Mouse (Mus musculus) lung, embryonic 16.5 days (tissue): ENCODE data around the gene Rbm45. TPM values are rescaled to one million over a fixed set of nuclear protein-coding genes. Genes with fewer than 3 reads are reported as not detected.
A peak's percentile ranks its signal among the peaks of the same experiment; 100 is the strongest.

ENCODE experiments used
- ATAC-seq: fragments of 200-750 bp; cut with Nextera tagmentation; 2 replicates; pipeline ENCODE4 v1.8.0; 2017; ENCODE audit warnings: low read depth, mild to moderate bottlenecking, moderate library complexity
- H3K27ac ChIP-seq: fragments of 300-500 bp; sonication (generic); 2 replicates; pipeline ENCODE4 v1.5.1; 2014; ENCODE audit warnings: mild to moderate bottlenecking, control low read depth, low read length
- H3K27me3 ChIP-seq: fragments of 300-500 bp; sonication (generic); 2 replicates; pipeline ENCODE4 v1.6.1; 2014; ENCODE audit warnings: low read depth, low read length, mixed read lengths; ENCODE audit not compliant: control insufficient read depth, insufficient read depth
- H3K36me3 ChIP-seq: fragments of 300-500 bp; sonication (generic); 2 replicates; pipeline ENCODE4 v1.6.1; 2014; ENCODE audit warnings: low read length; ENCODE audit not compliant: control insufficient read depth, insufficient read depth
- H3K4me1 ChIP-seq: fragments of 300-500 bp; sonication (generic); replicated peaks from 2 replicates; pipeline ENCODE4 v1.6.1; 2014; ENCODE audit warnings: low read length, mixed read lengths; ENCODE audit not compliant: control insufficient read depth, insufficient read depth
- H3K4me2 ChIP-seq: fragments of 300-500 bp; sonication (generic); 2 replicates; pipeline ENCODE4 v1.6.1; 2014; ENCODE audit warnings: low read depth, low read length, control low read depth
- H3K4me3 ChIP-seq: fragments of 300-500 bp; sonication (generic); 2 replicates; pipeline ENCODE4 v1.5.1; 2014; ENCODE audit warnings: mild to moderate bottlenecking, low read length, control low read depth
- H3K9ac ChIP-seq: fragments of 300-500 bp; sonication (generic); 2 replicates; pipeline ENCODE4 v1.6.1; 2014; ENCODE audit warnings: low read length, control low read depth
- H3K9me3 ChIP-seq: fragments of 300-500 bp; sonication (generic); 2 replicates; pipeline ENCODE4 v1.6.1; 2016; ENCODE audit warnings: low read length; ENCODE audit not compliant: control insufficient read depth
- WGBS: fragments of 180-500 bp; shearing (Covaris S2); extraction: QIAGEN DNeasy Blood & Tissue Kit; methylation state at CpG from one replicate; pipeline ENCODE4 v1.1.7; 2014; 5-methylcytosine and 5-hydroxymethylcytosine counted together
- polyA plus RNA-seq: library from polyadenylated mRNA; unstranded; fragments of >200 nt; fragmentation: Nextera tagmentation; extraction: Ambion mirVana; gene quantifications from 2 replicates; pipeline ENCODE4 v1.2.1, GENCODE M21; 2015

Rbm45 gene
- polyA plus RNA-seq, 1 experiment from 2014 or later: 18.8 TPM

GRCm38 (mm10) chr2:76338215-76339156 is 31.3 kb upstream of the Rbm45 start, which contains the start of gene Pde11a:
Pde11a (minus strand) TSS chr2:76338774.
- Histone ChIP-seq H3K9me3 (no peaks in the 10 kb centered on the region), H3K27ac (no peak within 1 kb of the TSS), H3K4me2 (peak within 1 kb of the TSS; percentile 95), H3K9ac (peak within 1 kb of the TSS; percentile 62), H3K27me3 (peaks cover 5% of the 10 kb centered on the region; the same call in 1 of the 2 replicates), H3K36me3 (no peaks in the 10 kb centered on the region), H3K4me3 (peak within 1 kb of the TSS; percentile 53), H3K4me1 (no peaks in the 10 kb centered on the region)
- 16% methylated on average over 40 of the region's 41 CpGs for WGBS
- ATAC-seq: peak; percentile 60

GRCm38 (mm10) chr2:76342146-76342545 is 27.6 kb upstream of the Rbm45 start:
- ATAC-seq: no peak
- peaks cover 5% of the 10 kb centered on the region; the same call in 1 of the 2 replicates for H3K27me3 ChIP-seq

DNA sequence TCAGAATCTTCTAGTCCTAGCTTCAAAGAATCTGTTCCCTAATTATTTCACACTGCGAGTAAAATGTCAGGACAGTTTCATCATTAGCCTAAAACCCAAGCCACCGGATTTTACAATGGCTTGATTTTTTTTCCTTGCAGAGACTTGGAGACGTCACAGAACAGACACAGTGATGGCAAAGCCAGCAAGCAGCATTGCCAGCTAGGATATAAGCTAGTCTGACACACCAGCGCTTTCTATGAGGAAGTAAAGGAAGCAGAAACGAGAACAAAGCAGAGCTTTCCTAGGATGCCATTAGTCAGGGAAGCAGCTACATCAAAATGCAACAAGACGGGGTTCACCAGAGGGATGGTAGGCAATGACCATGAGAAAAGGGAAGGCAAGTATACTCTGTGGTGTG is 21.9 kb upstream of the Rbm45 start:
- H3K4me3 ChIP-seq: no peak overlapping the region
- no peak for ATAC-seq
- no peak overlapping the region for H3K4me2 ChIP-seq
- H3K9me3 ChIP-seq: no peaks in the 10 kb centered on the region
- H3K27ac ChIP-seq: no peak overlapping the region
- H3K4me1 ChIP-seq: no peaks in the 10 kb centered on the region
- no peaks in the 10 kb centered on the region for H3K36me3 ChIP-seq
- H3K9ac ChIP-seq: no peak overlapping the region
- 75% methylated on average over 6 of the region's 6 CpGs for WGBS
- no peaks in the 10 kb centered on the region for H3K27me3 ChIP-seq

More at GRCm38 (mm10) chr2:76342146-76342545, 27.6 kb upstream of the Rbm45 start:
- no peak overlapping the region for H3K4me2 ChIP-seq
- no peaks in the 10 kb centered on the region for H3K36me3 ChIP-seq
- H3K4me3 ChIP-seq: no peak overlapping the region
- no peak overlapping the region for H3K9ac ChIP-seq
- 82% methylated on average over 9 of the region's 9 CpGs for WGBS
- H3K9me3 ChIP-seq: no peaks in the 10 kb centered on the region
- no peaks in the 10 kb centered on the region for H3K4me1 ChIP-seq
- H3K27ac ChIP-seq: no peak overlapping the region

DNA sequence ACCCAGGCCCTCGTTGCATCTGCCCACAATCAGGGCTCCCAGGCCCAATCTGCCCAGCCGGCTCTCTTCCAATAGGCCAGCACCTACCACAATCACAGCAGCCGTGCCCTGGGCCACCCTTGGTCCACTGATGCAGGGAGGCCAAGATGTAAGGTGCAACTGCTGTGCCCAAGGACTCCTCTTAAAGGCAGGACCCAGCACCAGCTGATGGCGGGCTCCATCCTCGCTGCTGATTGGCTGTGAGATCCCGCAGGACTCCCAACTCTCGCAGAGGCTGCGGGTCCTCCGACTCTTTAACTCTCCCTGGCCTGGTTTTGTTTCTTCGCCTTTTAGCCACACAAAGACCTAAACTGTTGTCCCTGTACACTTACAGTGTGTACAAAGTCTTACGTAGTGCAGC is 9.6 kb upstream of the Rbm45 start, which contains the start of gene Cyct:
Gene Cyct (minus strand): TSS at position 225 of the 400 bp plus-strand sequence.
- no peak within 1 kb of the TSS for H3K4me3 ChIP-seq
- ATAC-seq: no peak
- no peak within 1 kb of the TSS for H3K4me2 ChIP-seq
- 85% methylated on average over 11 of the region's 11 CpGs for WGBS
- no peaks in the 10 kb centered on the region for H3K9me3 ChIP-seq
- no peaks in the 10 kb centered on the region for H3K4me1 ChIP-seq
- H3K27me3 ChIP-seq: no peaks in the 10 kb centered on the region
- no peak within 1 kb of the TSS for H3K9ac ChIP-seq
- no peak within 1 kb of the TSS for H3K27ac ChIP-seq
- no peaks in the 10 kb centered on the region for H3K36me3 ChIP-seq

DNA sequence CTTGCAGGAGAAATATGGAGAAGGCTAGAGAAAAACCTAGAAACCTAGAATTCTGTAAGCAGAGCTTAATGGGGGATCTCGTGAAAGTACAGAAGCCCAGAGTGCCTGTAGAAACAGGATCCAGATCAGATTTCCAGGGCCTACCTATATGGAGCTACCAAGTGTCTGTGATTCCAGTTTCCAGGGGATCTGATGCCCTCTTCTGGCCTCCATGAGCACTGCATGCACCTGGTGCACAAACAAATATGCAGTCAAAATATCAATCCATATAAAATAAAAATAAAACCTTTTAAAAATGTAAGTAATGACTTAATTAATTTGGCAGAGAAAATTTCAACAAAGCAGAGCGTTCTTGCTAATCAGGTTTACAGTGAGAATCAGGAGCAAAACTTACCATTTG is 7.7 kb upstream of the Rbm45 start:
- Histone ChIP-seq H3K27ac (no peak overlapping the region), H3K4me1 (no peaks in the 10 kb centered on the region), H3K27me3 (no peaks in the 10 kb centered on the region), H3K9ac (no peak overlapping the region), H3K4me3 (no peak overlapping the region), H3K9me3 (no peaks in the 10 kb centered on the region), H3K4me2 (no peak overlapping the region), H3K36me3 (no peaks in the 10 kb centered on the region)
- no peak for ATAC-seq
- WGBS: 43% methylated on average over 2 of the region's 2 CpGs

DNA sequence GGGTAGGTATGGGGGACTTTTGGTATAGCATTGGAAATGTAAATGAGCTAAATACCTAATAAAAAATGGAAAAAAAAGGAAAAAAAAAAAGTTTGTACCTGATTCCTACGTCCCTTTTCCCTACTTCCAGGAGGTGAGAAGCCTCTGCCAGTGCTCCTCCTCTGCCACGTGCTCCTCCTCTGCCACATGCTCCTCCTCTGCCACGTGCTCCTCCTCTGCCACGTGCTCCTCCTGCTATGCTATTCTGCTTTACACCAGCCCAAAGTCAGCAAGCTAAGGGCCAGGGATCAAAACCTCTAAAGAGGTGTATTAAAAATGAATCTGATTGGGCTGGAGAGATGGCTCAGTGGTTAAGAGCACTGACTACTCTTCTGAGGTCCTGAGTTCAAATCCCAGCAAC is 4.0 kb upstream of the Rbm45 start:
- ATAC-seq: no peak
- Histone ChIP-seq H3K9me3 (no peaks in the 10 kb centered on the region), H3K4me2 (no peak overlapping the region), H3K36me3 (no peaks in the 10 kb centered on the region), H3K27ac (no peak overlapping the region), H3K27me3 (no peaks in the 10 kb centered on the region), H3K4me3 (no peak overlapping the region), H3K4me1 (peaks cover under 1% of the 10 kb centered on the region), H3K9ac (no peak overlapping the region)
- 67% methylated on average over 4 of the region's 4 CpGs for WGBS

DNA sequence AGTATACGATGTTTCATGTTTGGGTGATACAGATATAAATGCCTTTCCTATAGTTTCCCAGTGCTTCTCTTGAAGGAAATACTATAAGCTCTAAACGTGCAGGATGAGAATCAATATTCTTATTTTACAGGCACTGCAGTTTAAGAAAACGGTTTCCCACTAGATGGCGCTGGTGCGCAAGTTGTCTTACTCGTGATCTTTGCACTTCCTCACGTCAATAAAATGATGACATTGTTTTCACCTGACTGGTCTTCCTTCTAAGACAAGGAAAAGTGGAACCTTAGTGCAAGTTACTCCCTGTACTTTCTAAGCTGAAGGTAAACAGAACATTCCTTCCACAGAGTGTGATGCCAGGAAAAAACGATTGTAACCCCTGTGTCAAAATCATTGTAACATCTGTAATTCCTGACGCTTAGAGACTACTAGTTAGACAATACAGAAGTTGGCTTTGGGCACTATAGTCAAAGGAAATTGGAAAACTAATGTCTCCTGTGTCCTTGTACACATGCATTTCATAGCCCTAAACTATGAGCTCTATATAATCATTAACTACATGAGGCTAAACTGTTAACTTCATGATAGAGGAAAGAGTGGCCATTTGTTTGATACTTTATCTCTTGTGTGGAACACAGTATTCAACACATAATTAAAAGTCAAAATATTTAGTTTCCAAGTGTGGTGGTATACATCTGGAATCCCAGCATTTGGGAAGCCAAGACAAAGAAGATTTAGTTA is 2.4 kb upstream of the Rbm45 start:
- Histone ChIP-seq H3K27me3 (no peaks in the 10 kb centered on the region), H3K27ac (no peak overlapping the region), H3K36me3 (no peaks in the 10 kb centered on the region), H3K9me3 (no peaks in the 10 kb centered on the region), H3K4me3 (no peak overlapping the region), H3K4me1 (peaks cover 3% of the 10 kb centered on the region), H3K9ac (no peak overlapping the region), H3K4me2 (no peak overlapping the region)
- ATAC-seq: no peak
- 14% methylated on average over 9 of the region's 9 CpGs for WGBS

DNA sequence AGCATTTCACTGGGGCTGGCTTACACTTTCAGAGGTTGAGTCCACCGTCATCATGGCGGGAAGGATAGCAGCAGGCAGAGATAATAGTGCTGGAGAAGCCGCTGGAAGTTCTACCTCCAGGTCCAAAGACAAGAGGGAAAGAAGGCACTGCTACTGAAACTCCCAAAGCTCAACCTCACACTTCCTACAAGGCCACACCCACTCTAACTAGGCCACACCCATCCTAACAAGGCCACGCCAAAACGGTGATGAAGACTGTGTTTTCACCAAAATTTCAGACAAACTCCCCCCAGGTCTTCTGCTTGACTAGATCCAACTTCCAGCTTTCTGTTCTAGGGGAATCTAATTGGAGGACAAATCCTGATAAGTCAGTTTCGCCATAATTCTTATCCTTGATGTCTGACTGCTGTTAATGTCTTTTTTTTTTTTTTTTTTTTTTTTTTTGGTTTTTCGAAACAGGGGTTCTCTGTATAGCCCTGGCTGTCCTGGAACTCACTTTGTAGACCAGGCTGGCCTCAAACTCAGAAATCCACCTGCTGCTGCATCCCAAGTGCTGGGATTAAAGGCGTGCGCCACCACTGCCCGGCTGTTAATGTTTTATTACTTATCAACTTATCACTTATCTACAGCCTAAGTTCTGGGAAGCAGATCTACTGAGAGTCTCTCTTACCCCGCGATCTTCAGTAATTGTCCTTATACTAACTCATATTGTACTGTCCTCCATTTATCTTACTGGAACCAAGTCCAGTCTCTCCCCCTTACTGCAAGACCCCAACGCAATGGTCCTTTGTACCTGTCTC is 723 bp upstream of the Rbm45 start:
- WGBS: 70% methylated on average over 13 of the region's 13 CpGs
- H3K9ac ChIP-seq: no peak overlapping the region
- no peaks in the 10 kb centered on the region for H3K27me3 ChIP-seq
- H3K9me3 ChIP-seq: no peaks in the 10 kb centered on the region
- no peak overlapping the region for H3K4me2 ChIP-seq
- ATAC-seq: no peak
- H3K36me3 ChIP-seq: 0 out of 2 replicates have a peak, but pooled peaks cover 2% of the 10 kb centered on the region
- H3K27ac ChIP-seq: no peak overlapping the region
- H3K4me3 ChIP-seq: no peak overlapping the region
- H3K4me1 ChIP-seq: peaks cover 3% of the 10 kb centered on the region

DNA sequence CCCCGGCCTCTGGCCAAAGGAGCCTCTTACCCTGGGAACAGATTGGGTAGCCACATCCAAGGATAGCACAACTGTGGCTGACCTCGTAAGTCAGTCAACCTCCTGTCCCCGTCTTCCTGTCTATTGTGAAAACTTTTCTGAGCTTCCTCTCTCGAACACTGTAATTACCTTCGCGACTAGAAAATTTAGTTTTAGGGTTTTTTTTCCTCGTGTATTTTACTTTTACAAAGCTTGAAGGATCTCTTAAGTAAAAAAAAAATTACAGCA is 805 bp downstream of the Rbm45 start:
- 2% methylated on average over 7 of the region's 7 CpGs for WGBS
- Histone ChIP-seq H3K27me3 (no peaks in the 10 kb centered on the region), H3K4me1 (peaks cover 3% of the 10 kb centered on the region), H3K9ac (peak overlapping the region; percentile 86), H3K4me3 (peak overlapping the region; percentile 93), H3K36me3 (peaks cover 9% of the 10 kb centered on the region; the same call in 1 of the 2 replicates), H3K27ac (no peak overlapping the region), H3K4me2 (peak overlapping the region; percentile 76), H3K9me3 (no peaks in the 10 kb centered on the region)
- ATAC-seq: no peak
